Mouse (Mus musculus) liver, postnatal 0 days (tissue): ENCODE data around the gene Creb3l2.

Experiments
- CTCF ChIP-seq: sonication (generic); IDR thresholded peaks from 2 replicates; pipeline ENCODE4 v1.5.1; 2016; ENCODE audit warnings: antibody characterized with exemption, low read depth
- EP300 ChIP-seq: IDR thresholded peaks from 2 replicates; pipeline ENCODE4 v1.6.1; 2016; ENCODE audit warnings: antibody characterized with exemption, low read depth, mild to moderate bottlenecking

DNA sequence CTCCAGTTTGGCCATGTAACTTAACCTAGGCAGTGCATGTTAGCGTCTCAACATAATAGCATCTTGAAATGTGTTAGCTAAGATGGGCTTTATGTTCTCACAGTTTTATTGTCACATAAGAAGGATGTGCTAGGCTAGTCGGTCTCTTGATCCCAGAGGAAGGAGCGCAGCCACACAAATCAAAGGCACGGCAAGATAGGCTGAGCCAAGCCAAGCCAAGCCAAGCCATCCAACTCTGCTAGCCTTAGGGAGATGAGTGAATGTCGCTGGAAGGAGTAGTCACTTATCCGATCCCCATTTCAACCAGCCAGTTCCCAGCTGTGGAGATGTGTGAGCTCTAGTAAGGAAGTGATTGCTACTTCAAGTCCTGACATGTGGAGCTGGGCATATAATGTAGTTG is 75.0 kb downstream of the Creb3l2 start:
- TF ChIP-seq CTCF (no peak), EP300 (no peak)
